Mouse (Mus musculus): ENCODE results near the gene Gm14151. TPM values are rescaled to one million over a fixed set of nuclear protein-coding genes. Genes with fewer than 3 reads are reported as not detected.
"Not testable (repeated sequence)": the region's sequence is repeated elsewhere in the genome, so short reads cannot be mapped to it uniquely, and the experiment has no call there.

The Gm14151 gene
- polyA plus RNA-seq (2015; fragmentation: Nextera tagmentation; extraction: Ambion mirVana) = not detected in 2 replicates

DNA sequence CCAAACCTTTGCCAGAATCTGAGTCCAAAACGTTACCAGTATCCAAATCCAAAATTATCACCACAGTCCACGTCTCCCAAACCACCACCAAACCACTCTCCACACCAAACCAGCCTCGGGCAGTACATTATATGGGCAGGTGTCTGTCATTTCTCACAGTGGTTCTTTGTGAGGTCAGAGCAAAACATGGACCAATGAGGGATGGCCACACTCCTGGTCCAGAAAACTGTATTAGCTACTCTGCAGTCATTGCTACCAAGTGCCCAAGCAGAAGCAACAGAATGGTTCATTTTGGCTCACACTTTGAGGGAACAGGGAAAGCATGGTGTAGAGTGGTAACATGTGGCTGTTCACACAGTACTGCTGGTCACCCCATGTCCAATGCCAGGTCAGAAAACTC is at the start of gene Gm14151:
TSS of gene Gm14151 (minus strand) at position 101 of the 400 bp plus-strand sequence.
- not testable (repeated sequence) for H3K4me3 ChIP-seq; H3K36me3 ChIP-seq; H3K9me3 ChIP-seq; H3K4me2 ChIP-seq; H3K27ac ChIP-seq (replicated peaks); ATAC-seq (ENCODE audit: extremely low read depth, insufficient number of reproducible peaks, low FRiP score, low TSS enrichment); H3K9ac ChIP-seq; H3K27me3 ChIP-seq (replicated peaks); H3K4me1 ChIP-seq
- no CpG with 5 or more reads among the region's 3 CpGs for WGBS

DNA sequence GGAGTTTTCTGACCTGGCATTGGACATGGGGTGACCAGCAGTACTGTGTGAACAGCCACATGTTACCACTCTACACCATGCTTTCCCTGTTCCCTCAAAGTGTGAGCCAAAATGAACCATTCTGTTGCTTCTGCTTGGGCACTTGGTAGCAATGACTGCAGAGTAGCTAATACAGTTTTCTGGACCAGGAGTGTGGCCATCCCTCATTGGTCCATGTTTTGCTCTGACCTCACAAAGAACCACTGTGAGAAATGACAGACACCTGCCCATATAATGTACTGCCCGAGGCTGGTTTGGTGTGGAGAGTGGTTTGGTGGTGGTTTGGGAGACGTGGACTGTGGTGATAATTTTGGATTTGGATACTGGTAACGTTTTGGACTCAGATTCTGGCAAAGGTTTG is 5.8 kb upstream of the Gm14151 start, which contains the start of gene Gm14147:
TSS of gene Gm14147 (plus strand) at position 301 of the 400 bp plus-strand sequence.
- not testable (repeated sequence) for ATAC-seq (ENCODE audit: extremely low read depth, insufficient number of reproducible peaks, low FRiP score, low TSS enrichment); H3K27ac ChIP-seq (replicated peaks); H3K27me3 ChIP-seq (replicated peaks); H3K4me2 ChIP-seq; H3K36me3 ChIP-seq; H3K4me1 ChIP-seq; H3K9ac ChIP-seq; H3K4me3 ChIP-seq; H3K9me3 ChIP-seq
- WGBS = no CpG with 5 or more reads among the region's 3 CpGs

DNA sequence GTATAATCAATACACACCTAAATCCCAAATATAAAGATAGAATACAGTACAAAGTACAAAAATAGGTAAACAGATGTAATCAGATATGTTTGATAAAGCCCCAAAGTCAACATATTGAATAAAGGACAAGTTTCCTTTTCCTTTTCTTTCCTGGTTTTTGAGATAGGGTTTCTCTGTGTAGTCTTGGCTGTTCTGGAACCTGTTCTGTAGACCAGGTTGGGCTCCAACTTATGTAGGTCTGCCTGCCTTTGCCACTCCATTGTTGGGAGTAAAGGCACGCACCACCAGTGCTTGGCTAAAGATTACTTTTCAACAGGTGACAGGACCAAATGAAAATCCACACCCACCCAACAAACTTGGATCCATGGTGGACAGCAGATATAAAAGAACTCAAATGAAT is 35.5 kb downstream of the Gm14151 start:
- Histone ChIP-seq H3K4me2 (no peak overlapping the region), H3K27ac (replicated peaks) (no peak overlapping the region), H3K36me3 (no peaks in the 10 kb centered on the region), H3K27me3 (replicated peaks) (no peaks in the 10 kb centered on the region), H3K9me3 (no peaks in the 10 kb centered on the region), H3K4me3 (no peak overlapping the region), H3K9ac (no peak overlapping the region), H3K4me1 (no peaks in the 10 kb centered on the region)
- WGBS = 80% methylated on average over 1 of the region's 1 CpGs
- ATAC-seq (ENCODE audit: extremely low read depth, insufficient number of reproducible peaks, low FRiP score, low TSS enrichment) = no peak

DNA sequence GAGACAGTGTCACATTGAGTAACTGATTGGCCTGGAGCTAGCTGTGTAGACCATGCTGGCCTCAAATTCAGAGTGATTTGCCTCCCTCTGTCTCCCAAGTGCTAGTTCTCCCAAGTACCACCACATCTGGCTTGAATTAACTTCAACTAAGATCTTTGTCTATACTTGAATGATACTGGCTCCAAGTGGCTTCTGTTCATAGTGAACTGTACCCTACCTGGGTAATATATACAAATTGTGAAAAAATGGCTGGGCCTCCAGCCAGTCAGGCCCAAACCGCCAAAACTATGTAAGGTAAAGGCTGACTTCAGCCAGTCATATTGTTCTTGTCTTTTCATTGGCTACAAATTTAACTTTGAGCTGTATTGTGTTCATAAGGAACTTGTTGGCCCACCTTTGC is 51.7 kb downstream of the Gm14151 start:
- Histone ChIP-seq H3K9ac (no peak overlapping the region), H3K27ac (replicated peaks) (no peak overlapping the region), H3K4me1 (peaks cover 24% of the 10 kb centered on the region), H3K4me2 (no peak overlapping the region), H3K4me3 (no peak overlapping the region), H3K27me3 (replicated peaks) (no peaks in the 10 kb centered on the region), H3K9me3 (no peaks in the 10 kb centered on the region), H3K36me3 (no peaks in the 10 kb centered on the region)
- no peak for ATAC-seq (ENCODE audit: extremely low read depth, insufficient number of reproducible peaks, low FRiP score, low TSS enrichment)
- 82% methylated on average over 1 of the region's 1 CpGs for WGBS

DNA sequence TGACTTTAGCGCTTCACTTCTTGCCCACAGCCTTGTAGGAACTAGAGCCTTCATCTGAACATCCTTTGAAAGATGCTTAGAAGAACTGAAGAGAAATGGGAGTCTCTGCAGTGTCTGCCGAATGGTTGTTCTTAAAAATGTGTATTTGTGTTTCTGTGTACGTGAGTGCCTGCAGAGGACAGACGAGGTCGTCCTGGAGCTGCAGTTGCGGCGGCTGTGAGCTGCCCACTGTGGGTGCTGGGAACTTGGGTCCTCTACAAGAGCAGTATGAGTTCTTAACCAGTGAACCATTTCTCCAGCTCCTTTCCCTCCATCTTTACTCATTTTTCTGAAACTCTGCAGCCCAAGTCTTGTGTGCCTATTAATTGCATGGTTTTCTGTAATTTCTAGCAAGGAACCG is 52.4 kb downstream of the Gm14151 start:
- H3K4me3 ChIP-seq = peak overlapping the region; percentile 96
- no peaks in the 10 kb centered on the region for H3K27me3 ChIP-seq (replicated peaks)
- WGBS = 45% methylated on average over 8 of the region's 8 CpGs
- peak overlapping the region; percentile 58 for H3K27ac ChIP-seq (replicated peaks)
- no peaks in the 10 kb centered on the region for H3K36me3 ChIP-seq
- peaks cover 24% of the 10 kb centered on the region for H3K4me1 ChIP-seq
- H3K9ac ChIP-seq = peak overlapping the region; percentile 99
- peak overlapping the region; percentile 87 for H3K4me2 ChIP-seq
- H3K9me3 ChIP-seq = no peaks in the 10 kb centered on the region
- ATAC-seq (ENCODE audit: extremely low read depth, insufficient number of reproducible peaks, low FRiP score, low TSS enrichment) = no peak

DNA sequence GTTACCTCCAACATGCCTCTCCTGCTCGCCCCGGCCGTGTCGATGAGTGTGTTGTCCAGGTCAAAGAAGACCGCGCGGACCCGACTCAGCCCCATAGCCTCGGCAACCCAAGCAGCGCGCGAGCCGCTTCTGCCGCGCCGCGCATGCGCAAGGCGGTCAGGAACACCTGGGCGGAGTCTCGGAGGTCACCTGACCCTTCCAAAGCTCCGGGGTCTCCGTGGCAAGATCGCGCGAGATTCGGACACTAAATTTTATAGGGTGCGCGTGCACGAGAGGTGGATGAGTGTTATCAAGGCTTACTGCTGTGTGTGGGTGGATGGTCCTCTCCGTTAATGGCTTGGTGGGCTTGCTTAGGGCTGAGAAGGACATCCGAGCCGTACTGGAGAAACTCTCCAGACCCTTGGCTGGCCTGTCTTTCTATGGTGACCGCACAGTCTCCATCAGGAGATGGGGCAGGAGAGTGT is 52.9 kb downstream of the Gm14151 start, which contains the start of the genes Ninl and Nanp:
TSS of gene Ninl (minus strand) at position 151 of the 464 bp plus-strand sequence.
TSS of gene Nanp (minus strand) at position 167 of the 464 bp plus-strand sequence.
- Histone ChIP-seq H3K36me3 (no peaks in the 10 kb centered on the region), H3K27me3 (replicated peaks) (no peaks in the 10 kb centered on the region), H3K4me2 (peak within 1 kb of the TSS; percentile 87), H3K9ac (peak within 1 kb of the TSS; percentile 99), H3K27ac (replicated peaks) (peak within 1 kb of the TSS; percentile 82), H3K9me3 (no peaks in the 10 kb centered on the region), H3K4me1 (peaks cover 24% of the 10 kb centered on the region), H3K4me3 (peak within 1 kb of the TSS; percentile 96)
- peak; percentile 93 for ATAC-seq (ENCODE audit: extremely low read depth, insufficient number of reproducible peaks, low FRiP score, low TSS enrichment)
- under 1% methylated on average over 34 of the region's 34 CpGs for WGBS

DNA sequence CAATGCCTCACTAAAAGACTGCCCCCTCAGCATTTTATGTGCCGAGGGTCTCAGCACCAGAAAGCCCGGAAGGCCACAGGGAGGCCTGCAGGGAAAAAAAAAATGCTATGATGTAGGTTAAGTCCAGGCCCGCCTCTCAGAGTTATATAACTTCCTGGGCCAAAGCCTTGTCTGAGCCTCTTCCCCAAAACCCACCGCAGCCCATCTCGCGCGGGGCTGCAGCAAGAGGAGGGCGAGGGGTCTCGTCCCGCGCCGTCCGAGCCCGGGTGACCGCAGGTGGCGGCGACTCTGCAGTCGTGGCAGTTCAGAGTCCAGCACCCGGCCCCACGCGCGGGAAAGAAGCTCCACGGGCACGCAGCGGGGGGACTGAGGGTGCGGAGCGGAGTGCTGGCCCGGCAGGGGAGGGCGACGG is 53.3 kb downstream of the Gm14151 start:
- H3K4me2 ChIP-seq = peak overlapping the region; percentile 87
- no peaks in the 10 kb centered on the region for H3K9me3 ChIP-seq
- ATAC-seq (ENCODE audit: extremely low read depth, insufficient number of reproducible peaks, low FRiP score, low TSS enrichment) = peak; percentile 59
- H3K4me1 ChIP-seq = peaks cover 24% of the 10 kb centered on the region
- no peaks in the 10 kb centered on the region for H3K27me3 ChIP-seq (replicated peaks)
- peak overlapping the region; percentile 82 for H3K27ac ChIP-seq (replicated peaks)
- peak overlapping the region; percentile 99 for H3K9ac ChIP-seq
- H3K4me3 ChIP-seq = peak overlapping the region; percentile 96
- WGBS = under 1% methylated on average over 30 of the region's 30 CpGs
- H3K36me3 ChIP-seq = no peaks in the 10 kb centered on the region

DNA sequence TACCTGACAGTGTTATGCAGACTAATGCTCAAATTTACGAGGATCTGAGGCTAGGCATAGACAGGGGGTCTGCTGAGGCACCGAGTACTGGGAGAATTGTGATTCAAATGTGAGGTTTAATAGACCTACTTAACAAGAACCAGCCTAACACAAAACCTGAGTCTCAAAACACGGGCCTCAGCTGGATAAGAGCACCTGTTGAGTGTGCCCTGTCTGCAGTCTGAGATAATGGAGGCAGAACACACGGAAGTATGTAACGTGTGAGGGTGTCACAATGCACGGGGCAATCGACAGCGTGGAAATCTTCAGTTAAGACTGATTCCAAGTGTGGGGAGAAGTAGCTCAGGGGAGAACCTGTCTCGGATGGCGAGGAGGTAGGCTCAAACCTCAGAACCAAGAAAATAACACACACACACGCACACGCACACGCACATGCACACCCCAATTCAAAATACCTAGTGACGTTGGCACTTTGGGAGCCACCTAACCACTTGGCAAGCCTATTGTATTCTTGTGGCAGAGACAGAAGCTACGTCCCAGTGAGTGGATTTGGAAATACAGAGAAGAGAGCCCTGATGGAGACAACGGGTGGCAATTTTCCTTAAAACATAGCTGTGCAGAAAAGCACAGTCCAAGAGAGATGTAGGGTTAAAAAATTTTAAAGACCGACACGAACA is 54.1 kb downstream of the Gm14151 start:
- Histone ChIP-seq H3K4me2 (peak overlapping the region; percentile 87), H3K4me3 (peak overlapping the region; percentile 96), H3K27ac (replicated peaks) (peak overlapping the region; percentile 42; the same call in 1 of the 2 replicates), H3K27me3 (replicated peaks) (no peaks in the 10 kb centered on the region), H3K9ac (peak overlapping the region; percentile 99), H3K4me1 (peaks cover 24% of the 10 kb centered on the region), H3K36me3 (no peaks in the 10 kb centered on the region), H3K9me3 (no peaks in the 10 kb centered on the region)
- ATAC-seq (ENCODE audit: extremely low read depth, insufficient number of reproducible peaks, low FRiP score, low TSS enrichment) = no peak
- 48% methylated on average over 18 of the region's 18 CpGs for WGBS

DNA sequence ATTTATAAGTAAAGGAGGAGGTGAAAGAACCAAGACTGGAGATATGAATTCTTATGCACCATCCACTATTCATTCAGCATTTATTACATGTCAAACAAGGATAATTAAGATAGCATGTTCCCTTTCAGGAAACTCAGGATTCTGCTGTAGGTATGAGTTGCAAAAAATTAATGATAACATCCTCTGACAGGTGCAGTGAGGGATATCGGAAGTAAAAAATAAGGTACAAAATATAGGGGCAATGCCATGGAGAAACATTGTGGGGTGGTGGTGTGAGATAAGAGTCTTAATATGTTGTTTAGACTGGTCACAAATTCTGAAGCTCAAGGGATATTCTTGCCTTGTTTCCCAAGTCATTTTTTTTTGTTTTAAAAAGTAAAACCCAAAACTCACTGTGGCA is 54.9 kb downstream of the Gm14151 start:
- 0 out of 2 replicates have a peak overlapping the region, but pooled peaks have one; percentile 42 for H3K27ac ChIP-seq (replicated peaks)

More for the DNA sequence above, 54.9 kb downstream of the Gm14151 start:
- Histone ChIP-seq H3K27me3 (replicated peaks) (no peaks in the 10 kb centered on the region), H3K36me3 (no peaks in the 10 kb centered on the region), H3K9ac (no peak overlapping the region), H3K4me2 (peak overlapping the region; percentile 87), H3K4me3 (peak overlapping the region; percentile 96; the same call in 1 of the 2 replicates), H3K4me1 (peaks cover 24% of the 10 kb centered on the region), H3K9me3 (no peaks in the 10 kb centered on the region)
- 90% methylated on average over 1 of the region's 1 CpGs for WGBS
- no peak for ATAC-seq (ENCODE audit: extremely low read depth, insufficient number of reproducible peaks, low FRiP score, low TSS enrichment)

Other genes starting within 250 kb of the Gm14151 start
- gene Abhd12, start 187.6 kb downstream of the Gm14151 start, polyA plus RNA-seq (2015; fragmentation: Nextera tagmentation; extraction: Ambion mirVana) = 42.3 and 45.0 TPM in 2 replicates
- gene Gins1, start 186.9 kb downstream of the Gm14151 start, polyA plus RNA-seq (2015; fragmentation: Nextera tagmentation; extraction: Ambion mirVana) = 29.3 and 30.7 TPM in 2 replicates
- 5.3 and 5.8 TPM in 2 replicates for gene Ninl, start 53.0 kb downstream of the Gm14151 start, polyA plus RNA-seq (2015; fragmentation: Nextera tagmentation; extraction: Ambion mirVana)
- 20.4 and 24.5 TPM in 2 replicates for gene Nanp, start 53.0 kb downstream of the Gm14151 start, polyA plus RNA-seq (2015; fragmentation: Nextera tagmentation; extraction: Ambion mirVana)
- gene Gm14147, start 5.9 kb upstream of the Gm14151 start, polyA plus RNA-seq (2015; fragmentation: Nextera tagmentation; extraction: Ambion mirVana) = not detected in 2 replicates